Mouse (Mus musculus): ENCODE measurements around the gene Fkbpl. TPM values are rescaled to one million over a fixed set of nuclear protein-coding genes. Genes with fewer than 3 reads are reported as not detected.

The Fkbpl gene
- total RNA-seq (2012; rRNA removed) = 4.4 and 7.0 TPM in 2 replicates
- 1 to 10 TPM in 1 of 2 experiments, not detected in 1; 6.4 TPM for polyA plus RNA-seq (2012; ENCODE audit: insufficient read depth in 1 of 2, insufficient read length in 2 of 2, low read depth in 1 of 2, low replicate concordance in 2 of 2, missing spikeins in 1 of 2)

DNA sequence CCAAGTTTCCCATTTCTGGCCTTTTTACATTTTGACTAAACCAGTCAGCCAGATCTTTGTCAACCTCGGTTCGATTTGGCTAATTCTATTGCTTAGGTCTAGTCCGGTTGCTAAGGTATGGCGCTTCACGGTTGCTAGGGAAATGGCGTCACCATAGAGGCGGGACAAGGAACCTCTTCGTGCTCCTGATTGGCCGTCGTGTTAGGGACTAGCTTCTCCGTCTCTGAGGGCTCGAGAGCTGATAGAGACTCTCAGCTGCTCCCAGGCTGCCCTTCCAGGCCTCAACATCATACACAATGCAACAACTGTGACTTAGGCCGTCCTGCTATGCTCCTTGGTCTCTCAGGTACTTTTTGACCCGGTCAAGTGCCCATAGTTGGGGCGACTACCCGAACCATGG is at the start of gene Fkbpl:
Fkbpl (plus strand) TSS at position 157 of the 400 bp plus-strand sequence.
- Histone ChIP-seq H3K4me3 (ENCODE audit: control insufficient read depth in 1 of 2, insufficient read depth in 1 of 2, low read depth in 2 of 2, low read length in 2 of 2) (peak within 1 kb of the TSS; percentile 63 to 67), H3K4me1 (ENCODE audit: control insufficient read depth in 1 of 2, insufficient read depth in 2 of 2, low read length in 2 of 2) (peaks cover 0 to 20% of the 10 kb centered on the region in 2 experiments; a peak in 3 of 4 replicates), H3K9me3 (replicated peaks; ENCODE audit: insufficient read depth, low read length) (no peaks in the 10 kb centered on the region), H3K79me2 (ENCODE audit: control insufficient read depth, insufficient read depth, low read length, poor library complexity) (peaks cover 15% of the 10 kb centered on the region), H3K27ac (ENCODE audit: control insufficient read depth, low read depth, low read length) (peak within 1 kb of the TSS; percentile 76), H3K9ac (ENCODE audit: control insufficient read depth, low read depth, low read length, poor library complexity, severe bottlenecking) (peak within 1 kb of the TSS; percentile 81), H3K27me3 (ENCODE audit: control insufficient read depth in 1 of 2, insufficient read depth in 2 of 2, low read length in 2 of 2) (no peaks in the 10 kb centered on the region), H3K36me3 (ENCODE audit: control insufficient read depth in 1 of 2, insufficient read depth in 2 of 2, low read length in 2 of 2) (peaks cover 0 to 12% of the 10 kb centered on the region in 2 experiments; a peak in 2 of 4 replicates)
- peak; percentile 99 for DNase-seq (ENCODE audit: low read depth, low spot score)
- TF ChIP-seq USF1 (IDR thresholded peaks at IDR 0.05; ENCODE audit: low read depth, low read length) (no peak), GABPA (IDR thresholded peaks at IDR 0.05; ENCODE audit: low read depth, low read length) (no peak), UBTF (IDR thresholded peaks at IDR 0.05; ENCODE audit: borderline replicate concordance, insufficient read depth, low read depth, low read length) (no peak), ELF1 (IDR thresholded peaks at IDR 0.05; ENCODE audit: low read depth, low read length) (peak; percentile 78), POLR2A (IDR thresholded peaks at IDR 0.05; ENCODE audit: control insufficient read depth in 1 of 2, insufficient read depth in 1 of 2, low read depth in 1 of 2, low read length in 2 of 2, poor library complexity in 1 of 2) (peak; percentile 68 to 72; a peak in 3 of 4 replicates), RAD21 (IDR thresholded peaks at IDR 0.05; ENCODE audit: low read depth, low read length) (no peak), TAL1 (IDR thresholded peaks at IDR 0.05; ENCODE audit: low read length) (no peak), ZKSCAN1 (IDR thresholded peaks at IDR 0.05; ENCODE audit: low read depth, low read length) (no peak), CHD2 (IDR thresholded peaks at IDR 0.05; ENCODE audit: low read length) (no peak), CTCF (IDR thresholded peaks at IDR 0.05 in 2 of 3, conservative IDR thresholded peaks at IDR 0.05 in 1 of 3; ENCODE audit: control insufficient read depth in 1 of 3, insufficient read depth in 1 of 3, low read depth in 2 of 3, low read length in 3 of 3, poor library complexity in 1 of 3, severe bottlenecking in 1 of 3) (no peak), SMC3 (IDR thresholded peaks at IDR 0.05; ENCODE audit: low read depth, low read length) (no peak), ZMIZ1 (IDR thresholded peaks at IDR 0.05; ENCODE audit: low read depth, low read length) (0 out of 2 replicates have a peak, but pooled peaks have one; percentile 29), E2F4 (IDR thresholded peaks at IDR 0.05; ENCODE audit: borderline replicate concordance, low read depth, low read length) (no peak), MEF2A (IDR thresholded peaks at IDR 0.05; ENCODE audit: extremely low read depth, insufficient replicate concordance, low read depth, low read length, poor library complexity, severe bottlenecking) (no peak), SIN3A (IDR thresholded peaks at IDR 0.05; ENCODE audit: low read length) (peak; percentile 100), JUND (IDR thresholded peaks at IDR 0.05; ENCODE audit: low read depth, low read length) (no peak), MXI1 (IDR thresholded peaks at IDR 0.05; ENCODE audit: low read depth, low read length) (peak; percentile 86), MAZ (IDR thresholded peaks at IDR 0.05; ENCODE audit: low read depth, low read length) (0 out of 2 replicates have a peak, but pooled peaks have one; percentile 12), CHD1 (IDR thresholded peaks at IDR 0.05; ENCODE audit: low read depth, low read length) (no peak), NRF1 (IDR thresholded peaks at IDR 0.05; ENCODE audit: insufficient read depth, low read depth, low read length, poor library complexity, severe bottlenecking) (no peak), RCOR1 (IDR thresholded peaks at IDR 0.05; ENCODE audit: low read depth, low read length) (no peak), ZC3H11A (IDR thresholded peaks at IDR 0.05; ENCODE audit: low read depth, low read length) (no peak), MAX (IDR thresholded peaks at IDR 0.05; ENCODE audit: low read length) (no peak), USF2 (IDR thresholded peaks at IDR 0.05; ENCODE audit: borderline replicate concordance in 1 of 2, insufficient read depth in 1 of 2, low read depth in 1 of 2, low read length in 2 of 2) (no peak), TBP (IDR thresholded peaks at IDR 0.05; ENCODE audit: low read depth, low read length) (no peak; the same call in 1 of the 2 replicates), ZNF384 (IDR thresholded peaks at IDR 0.05; ENCODE audit: low read depth, low read length) (no peak), GATA1 (IDR thresholded peaks at IDR 0.05; ENCODE audit: low read depth, low read length) (0 out of 2 replicates have a peak, but pooled peaks have one; percentile 13), TCF12 (IDR thresholded peaks at IDR 0.05; ENCODE audit: low read depth, low read length) (peak; percentile 19; the same call in 1 of the 2 replicates), EP300 (IDR thresholded peaks at IDR 0.05; ENCODE audit: low read depth in 1 of 2, low read length in 2 of 2) (no peak), MYC (IDR thresholded peaks at IDR 0.05; ENCODE audit: low read depth, low read length) (no peak), POLR2AphosphoS5 (IDR thresholded peaks at IDR 0.05; ENCODE audit: borderline replicate concordance, low read depth, low read length) (no peak), MAFK (IDR thresholded peaks at IDR 0.05; ENCODE audit: borderline replicate concordance, low read depth, low read length) (no peak), HCFC1 (IDR thresholded peaks at IDR 0.05; ENCODE audit: low read depth, low read length) (peak; percentile 92), KAT2A (conservative IDR thresholded peaks at IDR 0.05; ENCODE audit: low read depth, low read length) (peak; percentile 46; the same call in 1 of the 2 replicates), POLR2AphosphoS2 (IDR thresholded peaks at IDR 0.05; ENCODE audit: low read length) (no peak; the same call in 1 of the 2 replicates), MYB (IDR thresholded peaks at IDR 0.05; ENCODE audit: low read depth, low read length) (no peak), ETS1 (IDR thresholded peaks at IDR 0.05; ENCODE audit: low read depth, low read length) (no peak; the same call in none of the 2 replicates)
